Mouse (Mus musculus): ENCODE data around the gene Casp6. TPM values are rescaled to one million over a fixed set of nuclear protein-coding genes. Genes with fewer than 3 reads are reported as not detected.

The Casp6 gene
- polyA plus RNA-seq, 1 experiment = 86.1 TPM

- Histone ChIP-seq H3K4me3 (ENCODE audit: control insufficient read depth, insufficient read depth, low read length) (no peak overlapping the region), H3K4me1 (replicated peaks; ENCODE audit: control insufficient read depth, insufficient read depth, low read length) (no peaks in the 10 kb centered on the region), H3K27ac (ENCODE audit: control insufficient read depth, insufficient read depth, low read length) (no peak overlapping the region), H3K36me3 (ENCODE audit: control insufficient read depth, insufficient read depth, low read length) (peaks cover 29% of the 10 kb centered on the region), H3K27me3 (ENCODE audit: control insufficient read depth, insufficient read depth, low read length) (no peaks in the 10 kb centered on the region)
- DNase-seq = no peak
- WGBS = 98% methylated on average over 3 of the region's 3 CpGs
- TF ChIP-seq CTCF (IDR thresholded peaks at IDR 0.05; ENCODE audit: borderline replicate concordance, control insufficient read depth, extremely low read depth, insufficient read depth, low read length, poor library complexity) (no peak), POLR2A (IDR thresholded peaks at IDR 0.05; ENCODE audit: control insufficient read depth, extremely low read depth, insufficient read depth, low read length, poor library complexity) (no peak)
Observed at GRCm38 (mm10) chr3:129893143-129893542, 8.1 kb upstream of the Casp6 start.

GRCm38 (mm10) chr3:129896591-129896990 is 4.6 kb upstream of the Casp6 start:
- Histone ChIP-seq H3K36me3 (ENCODE audit: control insufficient read depth, insufficient read depth, low read length) (peaks cover 16% of the 10 kb centered on the region), H3K4me1 (replicated peaks; ENCODE audit: control insufficient read depth, insufficient read depth, low read length) (peaks cover 2% of the 10 kb centered on the region), H3K27ac (ENCODE audit: control insufficient read depth, insufficient read depth, low read length) (no peak overlapping the region), H3K27me3 (ENCODE audit: control insufficient read depth, insufficient read depth, low read length) (no peaks in the 10 kb centered on the region), H3K4me3 (ENCODE audit: control insufficient read depth, insufficient read depth, low read length) (no peak overlapping the region)
- DNase-seq = no peak
- TF ChIP-seq POLR2A (IDR thresholded peaks at IDR 0.05; ENCODE audit: control insufficient read depth, extremely low read depth, insufficient read depth, low read length, poor library complexity) = no peak
- no peak for TF ChIP-seq CTCF (IDR thresholded peaks at IDR 0.05; ENCODE audit: borderline replicate concordance, control insufficient read depth, extremely low read depth, insufficient read depth, low read length, poor library complexity)
- WGBS = 99% methylated on average over 6 of the region's 6 CpGs

GRCm38 (mm10) chr3:129898886-129899285 is 2.3 kb upstream of the Casp6 start:
- 95% methylated on average over 4 of the region's 4 CpGs for WGBS
- Histone ChIP-seq H3K27me3 (ENCODE audit: control insufficient read depth, insufficient read depth, low read length) (no peaks in the 10 kb centered on the region), H3K36me3 (ENCODE audit: control insufficient read depth, insufficient read depth, low read length) (no peaks in the 10 kb centered on the region), H3K27ac (ENCODE audit: control insufficient read depth, insufficient read depth, low read length) (no peak overlapping the region), H3K4me3 (ENCODE audit: control insufficient read depth, insufficient read depth, low read length) (no peak overlapping the region), H3K4me1 (replicated peaks; ENCODE audit: control insufficient read depth, insufficient read depth, low read length) (peaks cover 13% of the 10 kb centered on the region)
- no peak for TF ChIP-seq CTCF (IDR thresholded peaks at IDR 0.05; ENCODE audit: borderline replicate concordance, control insufficient read depth, extremely low read depth, insufficient read depth, low read length, poor library complexity)
- no peak for TF ChIP-seq POLR2A (IDR thresholded peaks at IDR 0.05; ENCODE audit: control insufficient read depth, extremely low read depth, insufficient read depth, low read length, poor library complexity)
- DNase-seq = no peak

GRCm38 (mm10) chr3:129903369-129903768 is 2.1 kb downstream of the Casp6 start:
- Histone ChIP-seq H3K27ac (ENCODE audit: control insufficient read depth, insufficient read depth, low read length) (no peak overlapping the region), H3K4me3 (ENCODE audit: control insufficient read depth, insufficient read depth, low read length) (no peak overlapping the region), H3K27me3 (ENCODE audit: control insufficient read depth, insufficient read depth, low read length) (no peaks in the 10 kb centered on the region), H3K4me1 (replicated peaks; ENCODE audit: control insufficient read depth, insufficient read depth, low read length) (peaks cover 23% of the 10 kb centered on the region), H3K36me3 (ENCODE audit: control insufficient read depth, insufficient read depth, low read length) (peaks cover 6% of the 10 kb centered on the region; the same call in 1 of the 2 replicates)
- whole genome bisulfite sequencing = 77% methylated on average over 3 of the region's 3 CpGs
- DNase-seq = no peak
- TF ChIP-seq CTCF (IDR thresholded peaks at IDR 0.05; ENCODE audit: borderline replicate concordance, control insufficient read depth, extremely low read depth, insufficient read depth, low read length, poor library complexity) = no peak
- no peak for TF ChIP-seq POLR2A (IDR thresholded peaks at IDR 0.05; ENCODE audit: control insufficient read depth, extremely low read depth, insufficient read depth, low read length, poor library complexity)

GRCm38 (mm10) chr3:129903866-129904265 is 2.6 kb downstream of the Casp6 start:
- 16% methylated on average over 8 of the region's 8 CpGs for WGBS
- no peak for TF ChIP-seq CTCF (IDR thresholded peaks at IDR 0.05; ENCODE audit: borderline replicate concordance, control insufficient read depth, extremely low read depth, insufficient read depth, low read length, poor library complexity)
- TF ChIP-seq POLR2A (IDR thresholded peaks at IDR 0.05; ENCODE audit: control insufficient read depth, extremely low read depth, insufficient read depth, low read length, poor library complexity) = no peak
- Histone ChIP-seq H3K27ac (ENCODE audit: control insufficient read depth, insufficient read depth, low read length) (no peak overlapping the region; the same call in 1 of the 2 replicates), H3K27me3 (ENCODE audit: control insufficient read depth, insufficient read depth, low read length) (no peaks in the 10 kb centered on the region), H3K4me1 (replicated peaks; ENCODE audit: control insufficient read depth, insufficient read depth, low read length) (peaks cover 23% of the 10 kb centered on the region), H3K36me3 (ENCODE audit: control insufficient read depth, insufficient read depth, low read length) (peaks cover 11% of the 10 kb centered on the region; the same call in 1 of the 2 replicates), H3K4me3 (ENCODE audit: control insufficient read depth, insufficient read depth, low read length) (no peak overlapping the region)
- no peak for DNase-seq

- Histone ChIP-seq H3K36me3 (ENCODE audit: control insufficient read depth, insufficient read depth, low read length) (peaks cover 16% of the 10 kb centered on the region), H3K27ac (ENCODE audit: control insufficient read depth, insufficient read depth, low read length) (no peak overlapping the region; the same call in 1 of the 2 replicates), H3K27me3 (ENCODE audit: control insufficient read depth, insufficient read depth, low read length) (no peaks in the 10 kb centered on the region), H3K4me1 (replicated peaks; ENCODE audit: control insufficient read depth, insufficient read depth, low read length) (peaks cover 23% of the 10 kb centered on the region), H3K4me3 (ENCODE audit: control insufficient read depth, insufficient read depth, low read length) (no peak overlapping the region)
- TF ChIP-seq CTCF (IDR thresholded peaks at IDR 0.05; ENCODE audit: borderline replicate concordance, control insufficient read depth, extremely low read depth, insufficient read depth, low read length, poor library complexity) (no peak), POLR2A (IDR thresholded peaks at IDR 0.05; ENCODE audit: control insufficient read depth, extremely low read depth, insufficient read depth, low read length, poor library complexity) (no peak)
- WGBS = 46% methylated on average over 7 of the region's 7 CpGs
- no peak for DNase-seq
Observed at GRCm38 (mm10) chr3:129904381-129905132, 3.3 kb downstream of the Casp6 start.

Measured in thymus, adult 2 months (tissue).